Mouse (Mus musculus) sigmoid colon, adult 10 weeks (tissue): ENCODE data around the gene Actr3. TPM values are rescaled to one million over a fixed set of nuclear protein-coding genes. Genes with fewer than 3 reads are reported as not detected.

ENCODE experiments used
- polyA plus RNA-seq: library from polyadenylated mRNA; stranded (reverse); fragments of 350-450 nt; fragmentation: Illumina TruSeq; extraction: RNeasy Lipid Tissue Mini Kit (QIAGEN cat#74804); gene quantifications from one replicate; pipeline ENCODE4 v1.2.3, GENCODE M21; 2014; ENCODE audit warnings: low read depth, low replicate concordance

The Actr3 gene
- polyA plus RNA-seq: 939 TPM

GRCm38 (mm10) chr1:125435369-125436135 is at the start of gene Actr3:
Gene Actr3, minus strand, starts transcription at chr1:125435727.

Other genes with a start within 250 kb of the Actr3 start
- 188 TPM for gene Slc35f5, start 124.9 kb upstream of the Actr3 start, polyA plus RNA-seq
- 2.8 TPM for gene Gpr39, start 241.3 kb upstream of the Actr3 start, polyA plus RNA-seq